Mouse (Mus musculus) heart, embryonic 10.5 days (tissue): ENCODE measurements around the gene Sptbn2. TPM values are rescaled to one million over a fixed set of nuclear protein-coding genes. Genes with fewer than 3 reads are reported as not detected.

Source experiments
- DNase-seq: peaks from one replicate; pipeline ENCODE4 v3.0.0-alpha.2; 2017; ENCODE audit warnings: low spot score
- H3K27ac ChIP-seq: fragments of 300-500 bp; sonication (generic); 2 replicates; pipeline ENCODE4 v1.5.1; 2016; ENCODE audit warnings: mild to moderate bottlenecking
- H3K27me3 ChIP-seq: fragments of 300-500 bp; sonication (generic); 2 replicates; pipeline ENCODE4 v1.6.1; 2016; ENCODE audit warnings: mild to moderate bottlenecking; ENCODE audit not compliant: poor library complexity, insufficient read depth, severe bottlenecking
- H3K36me3 ChIP-seq: fragments of 300-500 bp; sonication (generic); 2 replicates; pipeline ENCODE4 v1.6.1; 2016; ENCODE audit warnings: mild to moderate bottlenecking, moderate library complexity
- H3K4me1 ChIP-seq: fragments of 300-500 bp; sonication (generic); 2 replicates; pipeline ENCODE4 v1.6.1; 2016; ENCODE audit warnings: mild to moderate bottlenecking
- H3K4me3 ChIP-seq: fragments of 300-500 bp; sonication (generic); 2 replicates; pipeline ENCODE4 v1.5.1; 2016; ENCODE audit warnings: mild to moderate bottlenecking, moderate library complexity
- H3K9me3 ChIP-seq: fragments of 300-500 bp; sonication (generic); 2 replicates; pipeline ENCODE4 v1.6.1; 2016; ENCODE audit warnings: mild to moderate bottlenecking, moderate library complexity
- WGBS: fragments of 180-500 bp; shearing (Covaris S2); methylation state at CpG from one replicate; pipeline ENCODE4 v1.1.7; 2016; 5-methylcytosine and 5-hydroxymethylcytosine counted together
- polyA plus RNA-seq: library from polyadenylated mRNA; unstranded; fragments of >200 nt; fragmentation: Nextera tagmentation; extraction: Ambion mirVana; gene quantifications from 2 replicates; pipeline ENCODE4 v1.2.1, GENCODE M21; 2016

Gene Sptbn2
- polyA plus RNA-seq, 1 experiment from 2014 or later = 1.6 TPM

- peaks cover 85% of the 10 kb centered on the region for H3K27me3 ChIP-seq
- no peaks in the 10 kb centered on the region for H3K36me3 ChIP-seq
- WGBS = under 1% methylated on average over 40 of the region's 65 CpGs
- H3K27ac ChIP-seq = peak overlapping the region; percentile 72; the same call in 1 of the 2 replicates
- peaks cover 19% of the 10 kb centered on the region; the same call in 1 of the 2 replicates for H3K4me1 ChIP-seq
- H3K4me3 ChIP-seq = peak overlapping the region; percentile 70
- DNase-seq = peak; percentile 65
- no peaks in the 10 kb centered on the region for H3K9me3 ChIP-seq
Measured at GRCm38 (mm10) chr19:4711601-4712155, 711 bp downstream of the Sptbn2 start.

GRCm38 (mm10) chr19:4712156-4712780 is 1.3 kb downstream of the Sptbn2 start:
- WGBS = under 1% methylated on average over 58 of the region's 60 CpGs
- no peaks in the 10 kb centered on the region for H3K36me3 ChIP-seq
- H3K27ac ChIP-seq = peak overlapping the region; percentile 72

GRCm38 (mm10) chr19:4712781-4713526 is 2.0 kb downstream of the Sptbn2 start:
- H3K27me3 ChIP-seq = peaks cover 94% of the 10 kb centered on the region
- 39% methylated on average over 13 of the region's 13 CpGs for WGBS
- H3K27ac ChIP-seq = no peak overlapping the region
- DNase-seq = no peak
- peak overlapping the region; percentile 70 for H3K4me3 ChIP-seq
- peaks cover 19% of the 10 kb centered on the region; the same call in 1 of the 2 replicates for H3K4me1 ChIP-seq
- no peaks in the 10 kb centered on the region for H3K9me3 ChIP-seq
- no peaks in the 10 kb centered on the region for H3K36me3 ChIP-seq

More at GRCm38 (mm10) chr19:4712156-4712780, 1.3 kb downstream of the Sptbn2 start:
- no peaks in the 10 kb centered on the region for H3K9me3 ChIP-seq
- peak; percentile 74 for DNase-seq
- H3K4me3 ChIP-seq = peak overlapping the region; percentile 70
- H3K27me3 ChIP-seq = peaks cover 90% of the 10 kb centered on the region
- peaks cover 19% of the 10 kb centered on the region; the same call in 1 of the 2 replicates for H3K4me1 ChIP-seq

- WGBS = 67% methylated on average over 3 of the region's 3 CpGs
- H3K27ac ChIP-seq = no peak overlapping the region
- H3K4me1 ChIP-seq = peaks cover 23% of the 10 kb centered on the region; the same call in 1 of the 2 replicates
- H3K4me3 ChIP-seq = no peak overlapping the region
- DNase-seq = no peak
- H3K27me3 ChIP-seq = peaks cover 98% of the 10 kb centered on the region
- no peaks in the 10 kb centered on the region for H3K36me3 ChIP-seq
- no peaks in the 10 kb centered on the region for H3K9me3 ChIP-seq
Measured at GRCm38 (mm10) chr19:4713886-4714285, 2.9 kb downstream of the Sptbn2 start.

- no peaks in the 10 kb centered on the region for H3K9me3 ChIP-seq
- H3K27ac ChIP-seq = no peak overlapping the region
- 88% methylated on average over 14 of the region's 14 CpGs for WGBS
- peaks cover 98% of the 10 kb centered on the region for H3K27me3 ChIP-seq
- no peak overlapping the region for H3K4me3 ChIP-seq
- H3K4me1 ChIP-seq = peaks cover 35% of the 10 kb centered on the region
- no peaks in the 10 kb centered on the region for H3K36me3 ChIP-seq
- no peak for DNase-seq
Measured at GRCm38 (mm10) chr19:4716756-4717155, 5.8 kb downstream of the Sptbn2 start.

- peaks cover 99% of the 10 kb centered on the region for H3K27me3 ChIP-seq
- H3K27ac ChIP-seq = no peak overlapping the region
- no peak for DNase-seq
- WGBS = 88% methylated on average over 2 of the region's 2 CpGs
- no peaks in the 10 kb centered on the region for H3K9me3 ChIP-seq
- peaks cover 32% of the 10 kb centered on the region for H3K4me1 ChIP-seq
- no peak overlapping the region for H3K4me3 ChIP-seq
- H3K36me3 ChIP-seq = no peaks in the 10 kb centered on the region
Measured at GRCm38 (mm10) chr19:4717281-4717680, 6.3 kb downstream of the Sptbn2 start.

- Histone ChIP-seq H3K9me3 (no peaks in the 10 kb centered on the region), H3K4me1 (peaks cover 24% of the 10 kb centered on the region), H3K36me3 (no peaks in the 10 kb centered on the region), H3K27me3 (peaks cover 90% of the 10 kb centered on the region), H3K27ac (no peak overlapping the region), H3K4me3 (no peak overlapping the region)
- 28% methylated on average over 11 of the region's 12 CpGs for WGBS
- DNase-seq = no peak
Measured at GRCm38 (mm10) chr19:4718716-4719115, 7.7 kb downstream of the Sptbn2 start.

- no peak overlapping the region for H3K4me3 ChIP-seq
- H3K4me1 ChIP-seq = peaks cover 24% of the 10 kb centered on the region
- DNase-seq = no peak
- peaks cover 83% of the 10 kb centered on the region for H3K27me3 ChIP-seq
- no peak overlapping the region for H3K27ac ChIP-seq
- no peaks in the 10 kb centered on the region for H3K36me3 ChIP-seq
- 19% methylated on average over 5 of the region's 5 CpGs for WGBS
- no peaks in the 10 kb centered on the region for H3K9me3 ChIP-seq
Measured at GRCm38 (mm10) chr19:4719351-4719764, 8.4 kb downstream of the Sptbn2 start.

- Histone ChIP-seq H3K27me3 (peaks cover 76% of the 10 kb centered on the region), H3K4me1 (peaks cover 24% of the 10 kb centered on the region), H3K4me3 (no peak overlapping the region), H3K9me3 (no peaks in the 10 kb centered on the region), H3K27ac (no peak overlapping the region), H3K36me3 (no peaks in the 10 kb centered on the region)
- DNase-seq = no peak
- 80% methylated on average over 15 of the region's 15 CpGs for WGBS
Measured at GRCm38 (mm10) chr19:4720112-4720511, 9.1 kb downstream of the Sptbn2 start.

GRCm38 (mm10) chr19:4720671-4721244 is 9.8 kb downstream of the Sptbn2 start:
- Histone ChIP-seq H3K4me1 (peaks cover 24% of the 10 kb centered on the region), H3K4me3 (peak overlapping the region; percentile 22), H3K36me3 (no peaks in the 10 kb centered on the region), H3K9me3 (no peaks in the 10 kb centered on the region), H3K27me3 (peaks cover 69% of the 10 kb centered on the region), H3K27ac (peak overlapping the region; percentile 52)
- DNase-seq = no peak
- 11% methylated on average over 11 of the region's 11 CpGs for WGBS

- no peak for DNase-seq
- Histone ChIP-seq H3K27me3 (peaks cover 6% of the 10 kb centered on the region; the same call in 1 of the 2 replicates), H3K4me1 (no peaks in the 10 kb centered on the region), H3K9me3 (no peaks in the 10 kb centered on the region), H3K36me3 (no peaks in the 10 kb centered on the region), H3K27ac (no peak overlapping the region), H3K4me3 (no peak overlapping the region)
- WGBS = 84% methylated on average over 9 of the region's 9 CpGs
Measured at GRCm38 (mm10) chr19:4729186-4729585, 18.2 kb downstream of the Sptbn2 start.

GRCm38 (mm10) chr19:4733052-4733451 is 22.1 kb downstream of the Sptbn2 start:
- Histone ChIP-seq H3K9me3 (no peaks in the 10 kb centered on the region), H3K36me3 (no peaks in the 10 kb centered on the region), H3K27me3 (peaks cover 6% of the 10 kb centered on the region; the same call in 1 of the 2 replicates), H3K4me3 (no peak overlapping the region), H3K4me1 (no peaks in the 10 kb centered on the region), H3K27ac (no peak overlapping the region)
- DNase-seq = no peak
- 74% methylated on average over 3 of the region's 3 CpGs for WGBS

GRCm38 (mm10) chr19:4737866-4738265 is 26.9 kb downstream of the Sptbn2 start:
- 77% methylated on average over 13 of the region's 13 CpGs for WGBS
- Histone ChIP-seq H3K4me3 (no peak overlapping the region), H3K9me3 (no peaks in the 10 kb centered on the region), H3K4me1 (no peaks in the 10 kb centered on the region), H3K27me3 (no peaks in the 10 kb centered on the region; the same call in 1 of the 2 replicates), H3K27ac (no peak overlapping the region), H3K36me3 (no peaks in the 10 kb centered on the region)
- DNase-seq = peak; percentile 64
